Mouse (Mus musculus) liver, adult 2 months (tissue): ENCODE measurements at regions not wholly inside any gene's neighbourhood (a gene's known extent, or its start where the extent isn't known, plus 50 kb on each side); places are given as distances from the start of the nearest gene placed in this dataset.

Experiments
- DNase-seq: peaks from one replicate; pipeline ENCODE4 v3.0.0-alpha.2; 2011; ENCODE audit warnings: low read depth, low spot score; ENCODE audit errors: extremely low read depth
- H3K27ac ChIP-seq: fragments of 200-500 bp; replicated peaks from 2 replicates; pipeline ENCODE4 v1.5.1; 2012; ENCODE audit warnings: low read depth, mild to moderate bottlenecking, control low read depth, inconsistent platforms, low read length; ENCODE audit not compliant: insufficient read depth
- H3K27me3 ChIP-seq: fragments of 200-500 bp; 2 replicates; pipeline ENCODE4 v1.6.1; 2012; ENCODE audit warnings: mild to moderate bottlenecking, moderate library complexity, low read length, inconsistent platforms; ENCODE audit not compliant: control insufficient read depth, insufficient read depth
- H3K36me3 ChIP-seq: fragments of 200-500 bp; 2 replicates; pipeline ENCODE4 v1.6.1; 2012; ENCODE audit warnings: low read length, inconsistent platforms; ENCODE audit not compliant: control insufficient read depth, insufficient read depth
- H3K4me1 ChIP-seq: fragments of 200-500 bp; 2 replicates; pipeline ENCODE4 v1.6.1; 2011; ENCODE audit warnings: low read length; ENCODE audit not compliant: control insufficient read depth, insufficient read depth
- H3K4me3 ChIP-seq: fragments of 200-500 bp; 2 replicates; pipeline ENCODE4 v1.5.1; 2011; ENCODE audit warnings: low read depth, mild to moderate bottlenecking, control low read depth, low read length, moderate library complexity; ENCODE audit not compliant: insufficient read depth
- H3K79me2 ChIP-seq: fragments of 200-500 bp; 2 replicates; pipeline ENCODE4 v1.6.1; 2012; ENCODE audit warnings: inconsistent platforms, mild to moderate bottlenecking, low read length, moderate library complexity; ENCODE audit not compliant: control insufficient read depth, insufficient read depth
- H3K9ac ChIP-seq: fragments of 200-500 bp; 2 replicates; pipeline ENCODE4 v1.6.1; 2012; ENCODE audit warnings: low read depth, mild to moderate bottlenecking, control low read depth, inconsistent platforms, low read length
- CTCF ChIP-seq: fragments of 200-500 bp; IDR thresholded peaks from 2 replicates; pipeline ENCODE4 v1.5.1; 2011; ENCODE audit warnings: low read depth, low read length, control low read depth
- POLR2A ChIP-seq: fragments of 200-500 bp; IDR thresholded peaks from 2 replicates; pipeline ENCODE4 v1.6.1; 2011; ENCODE audit warnings: low read length, control low read depth; ENCODE audit not compliant: insufficient read depth; ENCODE audit errors: extremely low read depth
- WGBS: fragments of 180-500 bp; shearing (Covaris S2); methylation state at CpG from one replicate; pipeline ENCODE4 v1.1.7; 2018; 5-methylcytosine and 5-hydroxymethylcytosine counted together

GRCm38 (mm10) chr9:41792173-41792829 lies 331.8 kb downstream of the Sorl1 start:
- Histone ChIP-seq H3K4me3 (no peak overlapping the region), H3K9ac (no peak overlapping the region), H3K27ac (no peak overlapping the region), H3K4me1 (no peaks in the 10 kb centered on the region), H3K36me3 (no peaks in the 10 kb centered on the region), H3K27me3 (no peaks in the 10 kb centered on the region; the same call in 1 of the 2 replicates), H3K79me2 (no peaks in the 10 kb centered on the region)
- no peak for DNase-seq
- TF ChIP-seq CTCF (no peak), POLR2A (no peak)
- WGBS, result 78% methylated on average over 4 of the region's 4 CpGs

GRCm38 (mm10) chr9:41791501-41792172 lies 332.5 kb downstream of the Sorl1 start:
- H3K27ac ChIP-seq, result no peak overlapping the region
- no peaks in the 10 kb centered on the region for H3K36me3 ChIP-seq
- no peak for TF ChIP-seq POLR2A
- TF ChIP-seq CTCF, result no peak
- no peak overlapping the region for H3K9ac ChIP-seq
- no peak for DNase-seq
- no peaks in the 10 kb centered on the region for H3K4me1 ChIP-seq
- no peak overlapping the region for H3K4me3 ChIP-seq
- no peaks in the 10 kb centered on the region; the same call in 1 of the 2 replicates for H3K27me3 ChIP-seq
- H3K79me2 ChIP-seq, result no peaks in the 10 kb centered on the region
- WGBS, result 87% methylated on average over 5 of the region's 5 CpGs

GRCm38 (mm10) chr9:41785131-41785530 lies 339.0 kb downstream of the Sorl1 start:
- no peak for TF ChIP-seq CTCF
- no peak for TF ChIP-seq POLR2A
- H3K4me1 ChIP-seq, result no peaks in the 10 kb centered on the region
- no peak overlapping the region for H3K27ac ChIP-seq
- no peak overlapping the region for H3K9ac ChIP-seq
- H3K79me2 ChIP-seq, result no peaks in the 10 kb centered on the region
- 52% methylated on average over 3 of the region's 3 CpGs for WGBS
- H3K27me3 ChIP-seq, result no peaks in the 10 kb centered on the region
- no peak for DNase-seq
- no peak overlapping the region for H3K4me3 ChIP-seq
- no peaks in the 10 kb centered on the region for H3K36me3 ChIP-seq

GRCm38 (mm10) chr9:41772281-41772902 lies 351.7 kb downstream of the Sorl1 start:
- no peaks in the 10 kb centered on the region for H3K4me1 ChIP-seq
- H3K79me2 ChIP-seq, result no peaks in the 10 kb centered on the region

GRCm38 (mm10) chr9:41771276-41771675 lies 352.8 kb downstream of the Sorl1 start:
- TF ChIP-seq POLR2A, result no peak
- TF ChIP-seq CTCF, result no peak
- Histone ChIP-seq H3K79me2 (no peaks in the 10 kb centered on the region), H3K9ac (no peak overlapping the region), H3K27me3 (no peaks in the 10 kb centered on the region; the same call in 1 of the 2 replicates), H3K36me3 (no peaks in the 10 kb centered on the region), H3K4me1 (no peaks in the 10 kb centered on the region), H3K27ac (no peak overlapping the region), H3K4me3 (no peak overlapping the region)
- WGBS, result 91% methylated on average over 1 of the region's 1 CpGs
- DNase-seq, result no peak

More at GRCm38 (mm10) chr9:41772281-41772902, 351.7 kb downstream of the Sorl1 start:
- Histone ChIP-seq H3K9ac (no peak overlapping the region), H3K27ac (no peak overlapping the region), H3K27me3 (no peaks in the 10 kb centered on the region; the same call in 1 of the 2 replicates), H3K4me3 (no peak overlapping the region), H3K36me3 (no peaks in the 10 kb centered on the region)
- 87% methylated on average over 8 of the region's 8 CpGs for WGBS
- TF ChIP-seq CTCF (no peak), POLR2A (no peak)
- peak; percentile 24 for DNase-seq
